ENCODE assay signal across 10 mouse cellular contexts in the genomic region with DNA sequence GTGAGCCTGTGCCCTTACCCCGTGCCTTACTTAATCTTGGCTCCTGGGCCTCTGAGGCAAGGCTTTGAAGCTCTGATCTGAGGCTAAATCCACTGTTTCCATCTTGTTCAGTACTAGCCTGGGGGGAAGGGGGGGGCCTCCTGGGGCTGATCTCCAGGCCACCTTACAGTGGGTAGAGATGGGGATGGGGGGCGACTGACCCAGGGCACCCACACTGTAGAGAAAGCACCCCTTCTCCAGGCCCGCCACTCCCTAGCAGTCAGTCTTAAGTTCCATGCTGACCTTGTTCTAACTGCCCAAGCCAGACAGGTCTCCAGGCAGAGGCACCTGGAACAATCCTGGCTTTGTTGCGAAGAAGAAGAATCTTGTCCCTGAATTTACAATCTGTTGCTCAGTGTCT. TPM values are rescaled to one million over a fixed set of nuclear protein-coding genes. Genes with fewer than 3 reads are reported as not detected.
DNase-seq lines count a peak whose midpoint lies in the region; ATAC-seq and TF ChIP-seq lines count a peak whose summit lies in the region.
"Had no signal": no experiment of that assay in that cellular context is flagged by ENCODE, and none has a peak within 500 bp of the region (broad histone marks: within the 10 kb centered on the region; RNA-seq: fewer than 3 reads in every experiment).

No protein-coding gene starts in this region.

- H3K4me3 ChIP-seq in kidney, postnatal 0 days (replicated peaks; ENCODE audit: low read depth, low read length) = peak overlapping the region; percentile 19
- peak overlapping the region; percentile 35 for H3K4me3 ChIP-seq in forebrain, embryonic 12.5 days (replicated peaks)
- H3K4me3 ChIP-seq in limb, embryonic 12.5 days (replicated peaks) = peak overlapping the region; percentile 42
- peak overlapping the region; percentile 27; the same call in 1 of the 2 replicates for H3K4me3 ChIP-seq in neural tube, embryonic 14.5 days (ENCODE audit: low read depth, low read length)

- H3K27ac ChIP-seq in kidney, postnatal 0 days = no peak overlapping the region
- H3K27ac ChIP-seq in forebrain, embryonic 12.5 days = no peak overlapping the region
- H3K27ac ChIP-seq in limb, embryonic 12.5 days = no peak overlapping the region
- H3K27ac ChIP-seq in neural tube, embryonic 14.5 days (ENCODE audit: low read depth, low read length) = no peak overlapping the region

- no peaks in the 10 kb centered on the region for H3K36me3 ChIP-seq in kidney, postnatal 0 days (ENCODE audit: insufficient read depth, low read length)
- no peaks in the 10 kb centered on the region for H3K36me3 ChIP-seq in forebrain, embryonic 12.5 days (replicated peaks)
- no peaks in the 10 kb centered on the region for H3K36me3 ChIP-seq in limb, embryonic 12.5 days
- no peaks in the 10 kb centered on the region for H3K36me3 ChIP-seq in neural tube, embryonic 14.5 days (ENCODE audit: control insufficient read depth, insufficient read depth, low read length)

- no peak overlapping the region for H3K9ac ChIP-seq in kidney, postnatal 0 days (ENCODE audit: low read depth, low read length)
- H3K9ac ChIP-seq in forebrain, embryonic 12.5 days = peak overlapping the region; percentile 40; the same call in 1 of the 2 replicates
- no peak overlapping the region; the same call in 1 of the 2 replicates for H3K9ac ChIP-seq in limb, embryonic 12.5 days (replicated peaks)
- H3K9ac ChIP-seq in neural tube, embryonic 14.5 days (replicated peaks; ENCODE audit: low read depth, low read length) = 0 out of 2 replicates have a peak overlapping the region, but pooled peaks have one; percentile 39

- 41% methylated on average over 4 of the region's 4 CpGs for WGBS in kidney, postnatal 0 days
- WGBS in forebrain, embryonic 12.5 days = 40% methylated on average over 4 of the region's 4 CpGs
- 28% methylated on average over 4 of the region's 4 CpGs for WGBS in limb, embryonic 12.5 days
- 44% methylated on average over 4 of the region's 4 CpGs for WGBS in neural tube, embryonic 14.5 days

- no peak for TF ChIP-seq CTCF in kidney, postnatal 0 days (IDR thresholded peaks at IDR 0.05; ENCODE audit: low read depth)

- no peaks in the 10 kb centered on the region for H3K9me3 ChIP-seq in kidney, postnatal 0 days (replicated peaks; ENCODE audit: low read length)
- H3K9me3 ChIP-seq in forebrain, embryonic 12.5 days = no peaks in the 10 kb centered on the region
- no peaks in the 10 kb centered on the region for H3K9me3 ChIP-seq in limb, embryonic 12.5 days
- H3K9me3 ChIP-seq in neural tube, embryonic 14.5 days (ENCODE audit: control insufficient read depth, low read length) = no peaks in the 10 kb centered on the region

- DNase-seq in kidney, postnatal 0 days (ENCODE audit: low spot score) = no peak
- no peak for DNase-seq in kidney, adult 18-20 months
- DNase-seq in Muller cell, postnatal 12 days (ENCODE audit: inconsistent ontology term) = no peak
- DNase-seq in urinary bladder, postnatal 36 days (ENCODE audit: low spot score in 2 of 2) = no peak
- DNase-seq: layer of hippocampus, adult 9-11 months; thymus, postnatal 14 days had no signal

- 0 out of 2 replicates have a peak, but pooled peaks cover 4% of the 10 kb centered on the region for H3K27me3 ChIP-seq in kidney, postnatal 0 days (ENCODE audit: insufficient read depth, low read length)
- H3K27me3 ChIP-seq in forebrain, embryonic 12.5 days = peaks cover 27% of the 10 kb centered on the region
- peaks cover 41% of the 10 kb centered on the region for H3K27me3 ChIP-seq in limb, embryonic 12.5 days
- peaks cover 14% of the 10 kb centered on the region for H3K27me3 ChIP-seq in neural tube, embryonic 14.5 days (ENCODE audit: control insufficient read depth, insufficient read depth, low read length)

- peak overlapping the region; percentile 44 for H3K4me2 ChIP-seq in kidney, postnatal 0 days (ENCODE audit: low read length)
- peak overlapping the region; percentile 66 for H3K4me2 ChIP-seq in forebrain, embryonic 12.5 days
- H3K4me2 ChIP-seq in limb, embryonic 12.5 days = peak overlapping the region; percentile 75
- H3K4me2 ChIP-seq in neural tube, embryonic 14.5 days (ENCODE audit: low read depth, low read length) = peak overlapping the region; percentile 60

- 0 out of 2 replicates have a peak, but pooled peaks cover 3% of the 10 kb centered on the region for H3K4me1 ChIP-seq in kidney, postnatal 0 days (replicated peaks; ENCODE audit: insufficient read depth, low read length)
- H3K4me1 ChIP-seq in forebrain, embryonic 12.5 days = peaks cover 13% of the 10 kb centered on the region
- H3K4me1 ChIP-seq in limb, embryonic 12.5 days (replicated peaks) = peaks cover 8% of the 10 kb centered on the region
- no peaks in the 10 kb centered on the region for H3K4me1 ChIP-seq in neural tube, embryonic 14.5 days (ENCODE audit: control insufficient read depth, insufficient read depth, low read length)

- 0 out of 2 replicates have a peak, but pooled peaks have one; percentile 18 for ATAC-seq in kidney, postnatal 0 days (replicated peaks; ENCODE audit: low FRiP score, low read depth)
- ATAC-seq in forebrain, embryonic 12.5 days (ENCODE audit: low FRiP score) = 0 out of 2 replicates have a peak, but pooled peaks have one; percentile 33
- ATAC-seq in limb, embryonic 12.5 days (ENCODE audit: insufficient number of reproducible peaks, insufficient read depth, low FRiP score, low TSS enrichment, low read depth) = 0 out of 2 replicates have a peak, but pooled peaks have one; percentile 46
- ATAC-seq in neural tube, embryonic 14.5 days (ENCODE audit: low read depth) = no peak
- no peak for ATAC-seq in CD4-positive, CD25-positive, alpha-beta regulatory T cell, adult 4 months

RNA-seq across cellular contexts. Expression of gene Slc34a2, which starts 10.7 kb away (rescaled TPM):
- polyA plus RNA-seq in kidney, postnatal 0 days (2015; fragmentation: Nextera tagmentation; extraction: Ambion mirVana) = 3.9 TPM in 2 replicates
- polyA plus RNA-seq in forebrain, embryonic 12.5 days (2016; fragmentation: Nextera tagmentation; extraction: Ambion mirVana) = not detected in 2 replicates
- not detected in 2 replicates for polyA plus RNA-seq in limb, embryonic 12.5 days (2016; fragmentation: Nextera tagmentation; extraction: Ambion mirVana)
- not detected in 2 replicates for polyA plus RNA-seq in neural tube, embryonic 14.5 days (2014; fragmentation: Nextera tagmentation; extraction: Ambion mirVana)
- polyA plus RNA-seq in CD4-positive, CD25-positive, alpha-beta regulatory T cell, adult 4 months (2017; shearing (Covaris generic)) = not detected

Comparison
In these comparisons a context has a peak if more than half of its experiments do, and no peak if none do; other contexts are left out.
1. ATAC-seq: peak in kidney, postnatal 0 days (single experiment), forebrain, embryonic 12.5 days (single experiment) and limb, embryonic 12.5 days (single experiment); none in neural tube, embryonic 14.5 days (single experiment) and CD4-positive, CD25-positive, alpha-beta regulatory T cell, adult 4 months (single experiment).
2. H3K9ac ChIP-seq: peak in forebrain, embryonic 12.5 days (single experiment) and neural tube, embryonic 14.5 days (single experiment); none in kidney, postnatal 0 days (single experiment) and limb, embryonic 12.5 days (single experiment).
3. Peak in every context shown above with its lines, with median percentiles within 50 percentile points of each other: H3K4me2 ChIP-seq and H3K4me3 ChIP-seq.